Mouse (Mus musculus): ENCODE measurements around the gene Zfp219. TPM values are rescaled to one million over a fixed set of nuclear protein-coding genes. Genes with fewer than 3 reads are reported as not detected.
A peak's percentile ranks its signal among the peaks of the same experiment; 100 is the strongest.
"Not testable (repeated sequence)": the region's sequence is repeated elsewhere in the genome, so short reads cannot be mapped to it uniquely, and the experiment has no call there.

The Zfp219 gene
- total and polyA plus RNA-seq, 3 experiments: 36.3 to 46.9 TPM; not detected in 1

GRCm38 (mm10) chr14:52060800-52061199, 40.3 kb upstream of the Zfp219 start:
- TF ChIP-seq CHD2 (IDR thresholded peaks at IDR 0.05; ENCODE audit: low read length): no peak
- H3K9ac ChIP-seq (ENCODE audit: control insufficient read depth, low read depth, low read length, poor library complexity, severe bottlenecking): no peak overlapping the region

GRCm38 (mm10) chr14:52059982-52060381, 39.4 kb upstream of the Zfp219 start:
- Histone ChIP-seq H3K4me3 (ENCODE audit: control insufficient read depth in 1 of 2, insufficient read depth in 1 of 2, low read depth in 2 of 2, low read length in 2 of 2) (no peak overlapping the region), H3K79me2 (ENCODE audit: control insufficient read depth, insufficient read depth, low read length, poor library complexity) (no peaks in the 10 kb centered on the region), H3K9me3 (replicated peaks; ENCODE audit: insufficient read depth, low read length) (no peaks in the 10 kb centered on the region), H3K36me3 (ENCODE audit: control insufficient read depth in 1 of 2, insufficient read depth in 2 of 2, low read length in 2 of 2) (no peaks in the 10 kb centered on the region), H3K27ac (ENCODE audit: control insufficient read depth, low read depth, low read length) (no peak overlapping the region), H3K4me1 (ENCODE audit: control insufficient read depth in 1 of 2, insufficient read depth in 2 of 2, low read length in 2 of 2) (no peaks in the 10 kb centered on the region), H3K27me3 (ENCODE audit: control insufficient read depth in 1 of 2, insufficient read depth in 2 of 2, low read length in 2 of 2) (no peaks in the 10 kb centered on the region), H3K9ac (ENCODE audit: control insufficient read depth, low read depth, low read length, poor library complexity, severe bottlenecking) (no peak overlapping the region)
- no peak for DNase-seq (ENCODE audit: low read depth, low spot score)
- no peak for TF ChIP-seq USF1 (IDR thresholded peaks at IDR 0.05; ENCODE audit: low read depth, low read length)
- TF ChIP-seq POLR2A (IDR thresholded peaks at IDR 0.05; ENCODE audit: control insufficient read depth in 1 of 2, insufficient read depth in 1 of 2, low read depth in 1 of 2, low read length in 2 of 2, poor library complexity in 1 of 2): no peak
- TF ChIP-seq HCFC1 (IDR thresholded peaks at IDR 0.05; ENCODE audit: low read depth, low read length): no peak

More at GRCm38 (mm10) chr14:52060800-52061199, 40.3 kb upstream of the Zfp219 start:
- no peaks in the 10 kb centered on the region for H3K36me3 ChIP-seq (ENCODE audit: control insufficient read depth in 1 of 2, insufficient read depth in 2 of 2, low read length in 2 of 2)
- DNase-seq (ENCODE audit: low read depth, low spot score): no peak
- no peaks in the 10 kb centered on the region for H3K27me3 ChIP-seq (ENCODE audit: control insufficient read depth in 1 of 2, insufficient read depth in 2 of 2, low read length in 2 of 2)
- H3K27ac ChIP-seq (ENCODE audit: control insufficient read depth, low read depth, low read length): no peak overlapping the region
- no peak overlapping the region for H3K4me3 ChIP-seq (ENCODE audit: control insufficient read depth in 1 of 2, insufficient read depth in 1 of 2, low read depth in 2 of 2, low read length in 2 of 2)
- no peaks in the 10 kb centered on the region for H3K79me2 ChIP-seq (ENCODE audit: control insufficient read depth, insufficient read depth, low read length, poor library complexity)
- H3K9me3 ChIP-seq (replicated peaks; ENCODE audit: insufficient read depth, low read length): no peaks in the 10 kb centered on the region
- H3K4me1 ChIP-seq (ENCODE audit: control insufficient read depth in 1 of 2, insufficient read depth in 2 of 2, low read length in 2 of 2): no peaks in the 10 kb centered on the region

GRCm38 (mm10) chr14:52052720-52053119, 32.2 kb upstream of the Zfp219 start:
- not testable (repeated sequence) for H3K4me3 ChIP-seq (ENCODE audit: control insufficient read depth in 1 of 2, insufficient read depth in 1 of 2, low read depth in 2 of 2, low read length in 2 of 2); H3K4me1 ChIP-seq (ENCODE audit: control insufficient read depth in 1 of 2, insufficient read depth in 2 of 2, low read length in 2 of 2); H3K9ac ChIP-seq (ENCODE audit: control insufficient read depth, low read depth, low read length, poor library complexity, severe bottlenecking); H3K9me3 ChIP-seq (replicated peaks; ENCODE audit: insufficient read depth, low read length); H3K27me3 ChIP-seq (ENCODE audit: control insufficient read depth in 1 of 2, insufficient read depth in 2 of 2, low read length in 2 of 2); H3K36me3 ChIP-seq (ENCODE audit: control insufficient read depth in 1 of 2, insufficient read depth in 2 of 2, low read length in 2 of 2); H3K79me2 ChIP-seq (ENCODE audit: control insufficient read depth, insufficient read depth, low read length, poor library complexity)
- H3K27ac ChIP-seq (ENCODE audit: control insufficient read depth, low read depth, low read length): peak overlapping the region; percentile 30
- 0 out of 2 replicates have a peak, but pooled peaks have one; percentile 16 for TF ChIP-seq MYC (IDR thresholded peaks at IDR 0.05; ENCODE audit: low read depth, low read length)
- TF ChIP-seq ETS1 (IDR thresholded peaks at IDR 0.05; ENCODE audit: low read depth, low read length): 0 out of 2 replicates have a peak, but pooled peaks have one; percentile 29
- peak; percentile 35 for DNase-seq (ENCODE audit: low read depth, low spot score)

- peak; percentile 33 for DNase-seq (ENCODE audit: low read depth, low spot score)
- Histone ChIP-seq H3K36me3 (ENCODE audit: control insufficient read depth in 1 of 2, insufficient read depth in 2 of 2, low read length in 2 of 2) (peaks cover 0 to 22% of the 10 kb centered on the region in 2 experiments; a peak in 2 of 4 replicates), H3K9ac (ENCODE audit: control insufficient read depth, low read depth, low read length, poor library complexity, severe bottlenecking) (no peak overlapping the region; the same call in 1 of the 2 replicates), H3K27me3 (ENCODE audit: control insufficient read depth in 1 of 2, insufficient read depth in 2 of 2, low read length in 2 of 2) (no peaks in the 10 kb centered on the region), H3K4me3 (ENCODE audit: control insufficient read depth in 1 of 2, insufficient read depth in 1 of 2, low read depth in 2 of 2, low read length in 2 of 2) (peak overlapping the region in 1 of 2 experiments; percentile 1; a peak in 2 of 4 replicates), H3K27ac (ENCODE audit: control insufficient read depth, low read depth, low read length) (no peak overlapping the region), H3K4me1 (ENCODE audit: control insufficient read depth in 1 of 2, insufficient read depth in 2 of 2, low read length in 2 of 2) (peaks cover 9 to 30% of the 10 kb centered on the region in 2 experiments), H3K79me2 (ENCODE audit: control insufficient read depth, insufficient read depth, low read length, poor library complexity) (no peaks in the 10 kb centered on the region), H3K9me3 (replicated peaks; ENCODE audit: insufficient read depth, low read length) (no peaks in the 10 kb centered on the region)
- no peak for TF ChIP-seq USF1 (IDR thresholded peaks at IDR 0.05; ENCODE audit: low read depth, low read length)
- TF ChIP-seq POLR2AphosphoS2 (IDR thresholded peaks at IDR 0.05; ENCODE audit: low read length): no peak
- no peak for TF ChIP-seq TBP (IDR thresholded peaks at IDR 0.05; ENCODE audit: low read depth, low read length)
- no peak for TF ChIP-seq TAL1 (IDR thresholded peaks at IDR 0.05; ENCODE audit: low read length)
- no peak for TF ChIP-seq GABPA (IDR thresholded peaks at IDR 0.05; ENCODE audit: low read depth, low read length)
- no peak for TF ChIP-seq POLR2A (IDR thresholded peaks at IDR 0.05; ENCODE audit: control insufficient read depth in 1 of 2, insufficient read depth in 1 of 2, low read depth in 1 of 2, low read length in 2 of 2, poor library complexity in 1 of 2)
- no peak for TF ChIP-seq ZMIZ1 (IDR thresholded peaks at IDR 0.05; ENCODE audit: low read depth, low read length)
- no peak for TF ChIP-seq ZKSCAN1 (IDR thresholded peaks at IDR 0.05; ENCODE audit: low read depth, low read length)
- no peak for TF ChIP-seq KAT2A (conservative IDR thresholded peaks at IDR 0.05; ENCODE audit: low read depth, low read length)
- TF ChIP-seq POLR2AphosphoS5 (IDR thresholded peaks at IDR 0.05; ENCODE audit: borderline replicate concordance, low read depth, low read length): no peak
- no peak for TF ChIP-seq MYB (IDR thresholded peaks at IDR 0.05; ENCODE audit: low read depth, low read length)
- no peak for TF ChIP-seq USF2 (IDR thresholded peaks at IDR 0.05; ENCODE audit: borderline replicate concordance in 1 of 2, insufficient read depth in 1 of 2, low read depth in 1 of 2, low read length in 2 of 2)
- no peak for TF ChIP-seq NELFE (IDR thresholded peaks at IDR 0.05; ENCODE audit: low read depth, low read length)
- TF ChIP-seq MAFK (IDR thresholded peaks at IDR 0.05; ENCODE audit: borderline replicate concordance, low read depth, low read length): no peak
- TF ChIP-seq MXI1 (IDR thresholded peaks at IDR 0.05; ENCODE audit: low read depth, low read length): no peak
- TF ChIP-seq E2F4 (IDR thresholded peaks at IDR 0.05; ENCODE audit: borderline replicate concordance, low read depth, low read length): no peak
These were observed 25.5 kb upstream of the Zfp219 start for GRCm38 (mm10) chr14:52045966-52046565.

Measured in MEL (cell line).